Mouse (Mus musculus) megakaryocyte progenitor cell, adult 5-6 weeks (primary cell): Measurements from ENCODE around the gene Chrne. TPM values are rescaled to one million over a fixed set of nuclear protein-coding genes. Genes with fewer than 3 reads are reported as not detected.

Experiments
- ATAC-seq: replicated peaks from 2 replicates; pipeline ENCODE4 v1.8.0; 2016; ENCODE audit warnings: mild to moderate bottlenecking, moderate TSS enrichment, inconsistent platforms; ENCODE audit not compliant: poor library complexity
- total RNA-seq, 2 experiments: library from RNA; stranded (forward) in 1 of 2; stranded (reverse) in 1 of 2; fragments of 157-497, 149-512 nt in 1 of 2; fragments of 200-1000 nt in 1 of 2; gene quantifications; 2 replicates each; pipeline versions ENCODE4 v1.2.3 to v1.2.4; 2015 to 2017

Chrne gene
- total RNA-seq, 2 experiments from 2014 or later, result 0.17 TPM; not detected in 1

DNA sequence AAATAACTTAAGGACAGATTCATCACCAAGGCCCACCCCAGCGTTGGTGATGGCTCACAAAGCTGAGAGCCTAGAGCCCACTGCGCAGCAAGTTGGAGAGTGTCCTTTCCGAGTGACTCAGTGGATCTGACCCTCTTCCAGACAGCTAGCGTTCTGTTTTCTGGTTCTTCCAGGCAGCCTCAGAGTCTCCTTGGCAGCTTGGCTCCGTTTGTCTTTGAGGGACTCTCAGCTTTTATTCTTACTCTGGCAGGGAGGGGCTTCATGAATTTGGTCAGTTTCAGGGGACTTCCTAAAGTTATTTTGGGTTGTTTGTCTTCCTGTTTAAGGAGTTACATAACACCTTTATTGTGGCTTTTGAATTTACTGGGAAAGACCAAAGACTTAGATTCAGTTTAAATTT is 32.1 kb downstream of the Chrne start:
- ATAC-seq, result no peak

DNA sequence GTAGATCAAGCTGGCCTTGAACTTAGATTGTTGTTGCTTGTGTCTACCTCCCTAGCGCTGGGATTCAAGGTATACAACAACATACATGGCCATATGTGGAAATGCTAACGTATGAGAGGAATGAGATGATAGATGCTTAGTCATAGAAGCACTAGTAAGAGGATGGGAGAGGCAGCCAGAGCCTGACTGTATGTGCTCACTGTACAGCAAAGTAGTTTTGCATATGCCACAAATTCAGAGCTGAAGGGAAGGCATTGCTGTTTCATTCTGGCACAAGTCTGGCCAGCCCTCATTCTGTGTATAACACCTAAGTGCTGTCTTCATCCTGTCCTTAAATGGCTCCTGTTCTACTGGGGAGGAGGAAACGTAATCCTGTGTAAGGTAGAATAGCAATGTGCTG is 32.8 kb downstream of the Chrne start:
- ATAC-seq, result no peak

DNA sequence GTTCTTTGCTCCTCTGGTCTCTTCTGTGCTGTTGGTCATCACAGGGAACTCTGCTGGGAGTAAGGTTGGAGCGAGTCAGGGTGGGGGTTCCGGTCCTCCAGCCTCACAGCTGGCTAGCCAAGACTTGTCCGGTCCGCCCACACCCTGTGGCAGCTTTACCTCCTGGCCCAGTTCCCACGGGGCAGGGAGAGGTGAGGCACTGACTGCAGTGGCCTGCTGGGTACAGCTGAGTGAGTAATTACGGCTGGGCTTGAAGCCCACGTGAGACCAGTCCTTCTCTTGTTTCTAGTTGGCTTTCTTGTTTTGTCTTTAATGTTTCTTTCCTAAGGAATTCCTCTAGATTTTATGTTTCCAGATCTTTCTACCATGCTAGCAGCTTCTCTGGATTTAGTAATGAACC is 33.6 kb downstream of the Chrne start:
- no peak for ATAC-seq

DNA sequence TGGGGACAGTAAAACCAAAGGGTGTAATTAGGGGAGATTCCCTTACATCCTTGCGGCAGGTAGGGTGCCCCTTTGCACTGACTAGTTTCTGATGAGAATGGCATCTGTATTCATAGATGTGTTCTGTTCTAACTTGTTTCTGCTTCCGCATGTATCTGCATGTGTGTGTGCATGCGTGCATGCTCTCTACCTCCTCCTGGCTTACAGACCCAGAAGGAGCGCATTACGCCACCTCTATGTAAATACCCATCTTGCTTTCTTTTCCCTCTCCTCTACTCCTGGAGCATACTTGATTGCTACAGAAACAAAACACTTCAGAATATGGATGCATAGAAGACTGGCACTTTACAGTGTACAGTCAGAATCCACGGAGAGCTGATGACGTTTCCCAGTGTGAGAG is 35.2 kb downstream of the Chrne start:
- no peak for ATAC-seq

DNA sequence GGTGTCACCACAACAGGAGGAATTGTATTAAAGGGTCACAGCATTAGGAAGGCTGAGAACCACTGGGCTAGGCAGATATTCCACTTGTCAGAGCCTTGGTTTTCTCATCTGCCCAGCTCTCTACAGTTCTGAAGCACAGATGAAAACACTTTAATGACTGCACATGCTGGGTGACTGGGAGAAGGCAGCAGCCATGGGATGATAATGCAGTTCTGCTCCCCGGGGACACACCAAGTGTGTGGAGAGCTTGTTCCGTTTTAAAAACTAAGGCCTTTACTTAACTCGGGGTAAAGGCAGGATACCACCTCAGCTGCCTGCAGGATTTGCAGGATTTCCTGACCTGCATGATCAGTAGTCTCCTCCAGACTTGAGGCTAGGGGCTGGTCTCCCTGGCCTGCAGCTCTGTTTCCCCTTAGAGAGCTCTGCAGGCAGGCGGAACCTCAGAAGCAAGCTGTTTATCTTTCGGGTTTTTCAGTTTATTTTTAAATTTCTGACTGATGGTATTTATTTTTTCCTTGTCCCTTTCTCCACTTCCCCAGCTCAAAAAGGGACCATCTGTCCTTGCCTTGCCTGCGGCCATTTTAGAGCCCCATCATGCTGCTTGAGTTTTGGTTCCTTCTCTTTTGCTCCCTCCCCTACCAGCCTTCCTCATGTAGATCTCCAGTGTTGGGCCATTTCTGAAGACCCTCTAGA is 35.8 kb downstream of the Chrne start:
- ATAC-seq, result peak; percentile 45; the same call in 1 of the 2 replicates

DNA sequence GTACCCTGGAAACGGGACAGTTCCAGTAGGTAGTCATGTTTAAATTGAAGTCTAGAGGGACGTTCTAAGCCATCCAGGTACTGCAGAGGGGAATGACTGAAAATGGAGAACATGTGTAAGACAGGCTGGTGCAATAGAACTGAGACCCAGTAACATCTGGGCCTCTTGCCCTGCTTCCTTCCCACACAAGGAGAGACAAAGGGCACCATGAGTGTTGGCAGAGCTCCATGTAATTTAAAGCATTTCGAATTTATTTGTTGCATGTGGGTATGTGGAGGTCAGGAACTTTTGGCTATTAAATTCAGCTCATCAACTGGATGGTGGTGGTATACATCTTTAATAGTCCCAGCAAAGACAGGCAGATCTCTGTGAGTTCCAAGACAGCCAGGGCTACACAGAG is 36.8 kb downstream of the Chrne start:
- no peak for ATAC-seq

DNA sequence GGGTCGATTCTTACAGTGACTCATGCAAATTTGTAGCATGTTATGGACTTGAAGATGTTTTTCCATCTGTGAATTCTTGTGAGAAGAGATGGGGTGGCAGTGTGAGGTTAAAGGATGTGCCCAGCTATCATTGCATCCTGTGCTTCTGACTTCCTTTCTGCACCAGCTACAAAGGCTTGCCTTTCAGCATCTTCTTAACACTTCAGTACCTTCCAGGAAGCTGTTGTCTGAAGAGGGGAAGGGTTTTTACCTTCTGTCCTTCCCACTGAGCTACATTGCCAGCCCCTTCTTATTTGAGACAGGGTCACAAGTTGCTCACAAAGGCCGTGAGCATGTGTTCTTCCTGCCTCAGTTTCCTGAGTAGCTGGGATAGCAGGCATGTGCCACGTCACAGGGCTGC is 38.1 kb downstream of the Chrne start:
- ATAC-seq, result no peak

DNA sequence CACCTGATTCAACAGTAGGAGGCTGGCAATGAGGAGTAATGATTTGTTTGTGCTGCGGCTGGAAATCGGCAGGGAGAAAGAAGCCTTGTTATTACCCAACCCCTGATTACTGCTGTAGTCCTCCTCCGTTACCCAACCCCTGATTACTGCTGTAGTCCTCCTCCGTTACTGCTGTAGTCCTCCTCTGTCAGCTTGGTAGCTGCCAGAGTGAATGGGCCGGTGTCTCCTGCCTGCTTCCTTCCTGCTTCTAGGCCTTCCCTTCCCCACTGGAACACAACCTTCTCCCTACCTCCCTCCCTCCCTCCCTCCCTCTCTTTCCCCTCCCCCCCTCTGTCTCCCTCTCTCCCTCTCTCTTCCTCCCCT is 38.7 kb downstream of the Chrne start:
- peak; percentile 33; the same call in 1 of the 2 replicates for ATAC-seq

DNA sequence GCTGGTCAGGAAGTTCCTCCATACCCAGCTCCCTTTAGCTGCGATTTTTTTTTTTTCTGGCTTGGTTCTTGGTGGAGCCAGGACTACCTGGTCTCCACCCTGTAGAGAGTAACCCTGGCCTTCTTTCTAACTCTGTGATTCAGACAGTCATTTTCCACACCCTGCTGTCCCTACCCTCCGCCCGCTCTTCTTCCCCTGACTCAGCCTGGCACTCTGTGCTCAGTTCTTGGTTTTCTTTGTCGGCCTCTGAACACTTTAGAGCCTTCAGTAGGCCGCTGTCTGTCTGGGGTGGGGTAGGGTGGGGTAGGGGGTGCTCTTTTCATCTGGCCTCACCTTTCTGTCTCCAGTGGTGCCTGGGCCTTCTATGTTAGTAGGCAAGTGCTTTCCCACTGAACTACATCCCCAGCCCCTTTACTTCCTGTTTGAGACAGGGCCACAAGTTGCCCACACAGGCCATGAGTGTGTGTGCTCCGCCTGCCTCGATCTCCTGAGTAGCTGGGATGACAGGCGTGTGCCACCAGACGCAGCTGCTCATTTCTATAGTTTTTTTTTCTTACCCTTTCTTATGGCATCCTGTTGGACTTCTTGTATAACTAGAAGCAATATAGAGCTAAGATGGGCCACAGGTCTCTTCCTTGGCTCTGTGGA is 39.2 kb downstream of the Chrne start:
- no peak; the same call in 1 of the 2 replicates for ATAC-seq

DNA sequence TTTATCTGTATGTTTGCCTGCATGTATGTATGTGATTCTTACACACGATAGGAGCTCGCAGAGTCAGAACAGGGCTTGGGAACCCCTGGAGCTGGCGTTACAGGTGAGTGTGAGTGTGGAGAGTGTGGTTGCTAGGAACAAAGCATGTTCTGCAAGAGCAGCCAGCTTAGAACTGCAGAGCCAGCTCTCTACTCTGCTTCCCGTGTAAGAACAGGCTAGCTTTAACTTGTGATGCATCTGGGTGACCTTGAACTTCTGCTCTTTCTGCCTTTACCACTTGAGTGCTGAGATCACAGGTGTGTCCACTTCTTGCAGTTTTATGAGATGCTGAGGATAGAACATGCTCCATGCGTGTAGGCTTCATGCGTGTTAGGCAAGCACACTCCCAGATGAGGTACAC is 40.1 kb downstream of the Chrne start:
- no peak for ATAC-seq

DNA sequence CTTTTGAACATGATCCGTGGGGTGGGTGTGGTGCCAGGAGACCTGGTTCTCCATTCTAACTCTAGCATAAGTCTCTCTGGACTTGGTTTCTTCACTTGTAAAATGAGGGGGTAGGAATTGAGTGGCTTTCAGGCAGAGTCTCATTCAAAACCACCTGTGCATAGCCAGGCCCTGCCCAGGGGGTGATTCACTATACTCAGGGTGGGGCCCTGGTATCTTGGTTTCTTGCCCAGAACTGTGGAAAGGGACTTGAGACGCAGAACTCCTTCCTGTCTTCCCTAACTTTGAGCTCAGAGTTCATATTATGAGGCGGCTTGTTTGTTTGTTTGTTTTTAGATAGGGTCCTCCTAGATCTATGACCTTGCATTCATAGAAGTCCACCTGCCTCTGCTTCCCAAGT is 41.8 kb downstream of the Chrne start:
- no peak for ATAC-seq

DNA sequence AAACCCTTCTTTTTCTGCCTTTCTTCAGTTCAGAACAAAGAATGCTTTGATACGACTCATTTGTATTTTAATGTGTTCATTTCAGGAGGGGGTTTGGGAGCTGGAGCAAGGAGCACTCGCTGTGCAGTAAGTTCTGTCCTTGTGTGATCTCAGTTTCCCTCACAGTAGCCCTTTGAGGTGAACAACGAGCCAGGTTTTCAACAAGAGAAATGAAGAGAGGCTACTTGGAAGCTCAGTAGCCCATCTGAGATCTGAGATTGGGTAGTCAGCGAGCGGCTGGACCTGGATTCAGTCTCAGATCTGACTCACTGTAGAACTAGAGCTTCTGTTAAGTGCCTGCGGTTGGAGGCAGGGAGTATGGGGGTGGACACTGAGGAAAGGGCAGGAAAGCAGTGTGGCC is 45.1 kb downstream of the Chrne start:
- ATAC-seq, result no peak

DNA sequence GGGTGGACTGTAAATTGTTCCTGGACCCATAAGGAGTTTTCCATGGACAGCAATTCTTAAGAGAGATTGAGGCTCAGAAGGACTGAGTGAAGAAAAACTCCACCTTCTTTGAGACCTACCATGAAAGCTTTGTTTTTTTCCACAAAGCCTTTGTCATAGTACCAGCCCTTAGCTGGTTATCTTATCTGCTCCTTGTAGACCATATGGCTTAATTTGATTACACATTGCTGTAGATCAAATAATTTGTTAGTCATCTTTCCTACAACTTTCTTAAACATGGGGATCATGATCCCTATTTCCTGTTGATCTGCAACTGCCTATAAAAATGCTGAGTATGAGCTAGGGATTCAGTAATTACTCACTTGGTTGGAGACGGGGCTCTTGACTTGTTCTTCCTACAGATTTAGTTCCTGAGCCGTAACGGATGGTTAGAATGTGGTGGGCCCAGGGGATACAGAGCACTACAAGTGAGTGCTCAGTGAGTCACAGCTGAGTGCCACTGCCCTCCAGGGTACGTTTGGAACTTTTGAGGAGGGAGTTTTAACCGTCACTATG is 46.6 kb downstream of the Chrne start:
- 0 out of 2 replicates have a peak, but pooled peaks have one; percentile 34 for ATAC-seq

DNA sequence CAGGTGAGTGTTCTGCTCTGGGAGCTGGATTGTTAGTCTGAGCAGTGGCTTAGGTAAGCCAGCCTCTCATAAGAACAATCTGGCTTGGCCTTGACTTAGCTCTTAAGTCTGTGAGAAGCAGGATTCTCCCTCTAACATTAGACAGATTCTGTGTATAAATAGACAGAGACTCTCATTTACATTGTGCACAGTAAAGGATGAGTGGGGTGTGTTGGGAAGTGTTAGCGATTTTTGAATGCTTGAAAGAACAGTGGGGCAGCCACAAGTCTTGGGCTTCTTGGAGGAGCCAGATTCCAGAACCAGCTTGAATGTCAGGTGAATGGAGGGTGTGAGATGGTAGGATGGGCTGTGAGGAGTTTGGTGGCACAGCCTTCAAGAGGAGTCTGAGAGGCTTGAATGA is 47.4 kb downstream of the Chrne start:
- ATAC-seq, result no peak

DNA sequence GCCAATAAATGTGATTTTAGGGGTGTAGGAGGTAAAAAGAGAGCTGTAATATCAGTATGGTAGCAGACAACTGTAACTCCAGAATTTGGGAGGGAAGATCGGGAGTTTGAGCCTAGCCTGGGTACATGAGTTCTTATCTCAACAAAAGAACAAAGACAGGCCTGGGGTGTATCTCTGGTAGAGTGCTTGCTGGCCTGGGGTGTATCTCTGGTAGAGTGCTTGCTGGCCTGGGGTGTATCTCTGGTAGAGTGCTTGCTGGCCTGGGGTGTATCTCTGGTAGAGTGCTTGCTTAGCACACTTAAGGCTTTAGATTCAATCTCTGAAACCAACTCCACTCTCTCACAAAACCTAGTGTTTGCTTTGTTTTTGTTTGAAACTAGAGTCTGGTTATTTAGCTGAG is 48.4 kb downstream of the Chrne start:
- peak; percentile 94 for ATAC-seq

DNA sequence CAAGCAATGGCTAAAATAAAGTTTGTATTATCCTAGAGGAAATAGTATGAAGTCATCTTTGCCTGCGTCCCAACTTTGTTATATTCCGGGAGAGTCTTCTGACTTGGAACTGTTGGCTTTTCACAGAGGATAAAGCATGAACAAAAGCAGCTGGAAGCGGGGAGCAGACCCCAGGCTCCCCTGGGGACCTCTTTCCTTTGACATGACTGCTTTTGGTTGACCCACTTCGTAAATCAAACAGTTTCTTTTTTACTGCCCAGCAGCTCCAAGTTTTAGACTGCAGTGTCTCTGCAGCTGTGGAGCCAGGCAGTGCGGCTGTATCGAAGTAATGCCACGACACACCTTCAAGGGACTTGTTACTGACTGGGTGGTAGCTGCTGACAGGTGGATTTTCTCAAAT is 52.4 kb downstream of the Chrne start:
- ATAC-seq, result no peak

Other genes with a start within 250 kb of the Chrne start
- 27.1 and 28.4 TPM in 2 replicates for gene Pelp1, start 209.2 kb downstream of the Chrne start, total RNA-seq (2015)
- gene Pelp1, start 209.2 kb downstream of the Chrne start, total RNA-seq (2017), result 9.5 and 16.8 TPM in 2 replicates
- 43.9 and 47.7 TPM in 2 replicates for gene Arrb2, start 186.6 kb downstream of the Chrne start, total RNA-seq (2015)
- gene Arrb2, start 186.6 kb downstream of the Chrne start, total RNA-seq (2017), result 31.4 and 48.0 TPM in 2 replicates
- 36.7 and 37.1 TPM in 2 replicates for gene Med11, start 167.3 kb downstream of the Chrne start, total RNA-seq (2015)
- 37.0 and 40.2 TPM in 2 replicates for gene Med11, start 167.3 kb downstream of the Chrne start, total RNA-seq (2017)
- gene Zmynd15, start 159.8 kb downstream of the Chrne start, total RNA-seq (2015), result not detected in 2 replicates
- 0.25 TPM in 1 of 2 replicates, not detected in the other for gene Zmynd15, start 159.8 kb downstream of the Chrne start, total RNA-seq (2017)
- gene Cxcl16, start 159.2 kb downstream of the Chrne start, total RNA-seq (2015), result 0.29 and 0.67 TPM in 2 replicates
- gene Cxcl16, start 159.2 kb downstream of the Chrne start, total RNA-seq (2017), result 0.24 TPM in 1 of 2 replicates, not detected in the other
- gene Tm4sf5, start 114.0 kb downstream of the Chrne start, total RNA-seq (2015), result not detected in 2 replicates
- gene Tm4sf5, start 114.0 kb downstream of the Chrne start, total RNA-seq (2017), result not detected in 2 replicates
- gene Vmo1, start 104.6 kb downstream of the Chrne start, total RNA-seq (2015), result not detected in 2 replicates
- not detected in 2 replicates for gene Vmo1, start 104.6 kb downstream of the Chrne start, total RNA-seq (2017)
- gene Gltpd2, start 100.0 kb downstream of the Chrne start, total RNA-seq (2015), result not detected in 2 replicates
- not detected in 2 replicates for gene Gltpd2, start 100.0 kb downstream of the Chrne start, total RNA-seq (2017)
- gene Psmb6, start 93.8 kb downstream of the Chrne start, total RNA-seq (2015), result 141 and 153 TPM in 2 replicates
- gene Psmb6, start 93.8 kb downstream of the Chrne start, total RNA-seq (2017), result 272 and 309 TPM in 2 replicates
- not detected in 2 replicates for gene Gm40193, start 86.3 kb downstream of the Chrne start, total RNA-seq (2015)
- gene Gm40193, start 86.3 kb downstream of the Chrne start, total RNA-seq (2017), result not detected in 2 replicates
- gene Pld2, start 79.2 kb downstream of the Chrne start, total RNA-seq (2015), result 0.07 and 0.90 TPM in 2 replicates
- 0.25 and 0.81 TPM in 2 replicates for gene Pld2, start 79.2 kb downstream of the Chrne start, total RNA-seq (2017)
- 14.4 and 18.0 TPM in 2 replicates for gene Mink1, start 56.3 kb downstream of the Chrne start, total RNA-seq (2015)
- 12.5 and 16.5 TPM in 2 replicates for gene Mink1, start 56.3 kb downstream of the Chrne start, total RNA-seq (2017)
- gene 4930544D05Rik, start 3.4 kb downstream of the Chrne start, total RNA-seq (2015), result not detected in 2 replicates
- gene 4930544D05Rik, start 3.4 kb downstream of the Chrne start, total RNA-seq (2017), result not detected in 2 replicates
- gene Gp1ba, start 19.9 kb upstream of the Chrne start, total RNA-seq (2015), result 0.66 and 2.3 TPM in 2 replicates
- 0.08 and 0.20 TPM in 2 replicates for gene Gp1ba, start 19.9 kb upstream of the Chrne start, total RNA-seq (2017)
- gene Rnf167, start 28.0 kb upstream of the Chrne start, total RNA-seq (2015), result 39.3 and 44.8 TPM in 2 replicates
- 30.7 and 37.4 TPM in 2 replicates for gene Rnf167, start 28.0 kb upstream of the Chrne start, total RNA-seq (2017)
- gene Slc25a11, start 28.3 kb upstream of the Chrne start, total RNA-seq (2015), result 59.5 and 73.9 TPM in 2 replicates
- gene Slc25a11, start 28.3 kb upstream of the Chrne start, total RNA-seq (2017), result 46.6 and 52.7 TPM in 2 replicates
- gene Pfn1, start 35.4 kb upstream of the Chrne start, total RNA-seq (2015), result 1,057 and 1,218 TPM in 2 replicates
- gene Pfn1, start 35.4 kb upstream of the Chrne start, total RNA-seq (2017), result 491 and 574 TPM in 2 replicates
- gene Eno3, start 38.0 kb upstream of the Chrne start, total RNA-seq (2015), result 4.1 and 6.2 TPM in 2 replicates
- 7.2 and 9.5 TPM in 2 replicates for gene Eno3, start 38.0 kb upstream of the Chrne start, total RNA-seq (2017)
- gene Spag7, start 50.2 kb upstream of the Chrne start, total RNA-seq (2015), result 102 and 109 TPM in 2 replicates
- 68.6 and 71.8 TPM in 2 replicates for gene Spag7, start 50.2 kb upstream of the Chrne start, total RNA-seq (2017)
- gene Camta2, start 68.9 kb upstream of the Chrne start, total RNA-seq (2015), result 9.1 and 9.2 TPM in 2 replicates
- gene Camta2, start 68.9 kb upstream of the Chrne start, total RNA-seq (2017), result 2.0 and 5.1 TPM in 2 replicates
- 0.20 TPM in 1 of 2 replicates, not detected in the other for gene Inca1, start 80.9 kb upstream of the Chrne start, total RNA-seq (2015)
- 0.50 TPM in 1 of 2 replicates, not detected in the other for gene Inca1, start 80.9 kb upstream of the Chrne start, total RNA-seq (2017)
- 1.6 and 2.0 TPM in 2 replicates for gene Kif1c, start 81.3 kb upstream of the Chrne start, total RNA-seq (2015)
- 4.6 and 5.9 TPM in 2 replicates for gene Kif1c, start 81.3 kb upstream of the Chrne start, total RNA-seq (2017)
- 1.3 and 2.1 TPM in 2 replicates for gene Zfp3, start 145.0 kb upstream of the Chrne start, total RNA-seq (2015)
- gene Zfp3, start 145.0 kb upstream of the Chrne start, total RNA-seq (2017), result 1.9 and 2.7 TPM in 2 replicates
- gene Scimp, start 193.4 kb upstream of the Chrne start, total RNA-seq (2015), result 0.37 TPM in 1 of 2 replicates, not detected in the other
- not detected in 2 replicates for gene Scimp, start 193.4 kb upstream of the Chrne start, total RNA-seq (2017)
- gene Rabep1, start 225.6 kb upstream of the Chrne start, total RNA-seq (2015), result 19.5 and 28.2 TPM in 2 replicates
- gene Rabep1, start 225.6 kb upstream of the Chrne start, total RNA-seq (2017), result 30.8 and 52.6 TPM in 2 replicates